Mouse (Mus musculus) ES-Bruce4 (cell line): ENCODE results near the gene Spp1. TPM values are rescaled to one million over a fixed set of nuclear protein-coding genes. Genes with fewer than 3 reads are reported as not detected.

Source experiments
- H3K27ac ChIP-seq: 2 replicates; pipeline ENCODE4 v1.5.1; 2012; ENCODE audit warnings: low read length, inconsistent platforms; ENCODE audit not compliant: insufficient read depth
- H3K27me3 ChIP-seq: 2 replicates; pipeline ENCODE4 v1.6.1; 2012; ENCODE audit warnings: mild to moderate bottlenecking, low read length, inconsistent platforms; ENCODE audit not compliant: control insufficient read depth, poor library complexity, insufficient read depth, severe bottlenecking
- H3K36me3 ChIP-seq: 2 replicates; pipeline ENCODE4 v1.6.1; 2012; ENCODE audit warnings: inconsistent platforms, mild to moderate bottlenecking, low read length, moderate library complexity; ENCODE audit not compliant: control insufficient read depth, poor library complexity, insufficient read depth, severe bottlenecking
- H3K4me1 ChIP-seq: one replicate; pipeline ENCODE4 v1.8.1; 2011; ENCODE audit warnings: low read length; ENCODE audit not compliant: control insufficient read depth, insufficient read depth
- H3K4me3 ChIP-seq: 2 replicates; pipeline ENCODE4 v1.5.1; 2011; ENCODE audit warnings: low read depth, mild to moderate bottlenecking, low read length
- H3K9ac ChIP-seq: 2 replicates; pipeline ENCODE4 v1.6.1; 2012; ENCODE audit warnings: low read depth, mild to moderate bottlenecking, inconsistent platforms; ENCODE audit not compliant: poor library complexity, severe bottlenecking
- H3K9me3 ChIP-seq: replicated peaks from 2 replicates; pipeline ENCODE4 v1.6.1; 2012; ENCODE audit warnings: mild to moderate bottlenecking, low read length, inconsistent platforms; ENCODE audit not compliant: control insufficient read depth, poor library complexity, insufficient read depth, severe bottlenecking
- CTCF ChIP-seq: IDR thresholded peaks from one replicate; pipeline ENCODE4 v1.8.1; 2011; ENCODE audit warnings: low read depth, low read length
- EP300 ChIP-seq: IDR thresholded peaks from 2 replicates; pipeline ENCODE4 v1.6.1; 2011; ENCODE audit warnings: low read depth, low read length; ENCODE audit not compliant: insufficient read depth
- POLR2A ChIP-seq: IDR thresholded peaks from one replicate; pipeline ENCODE4 v1.8.1; 2011; ENCODE audit warnings: low read length; ENCODE audit not compliant: insufficient read depth
- polyA plus RNA-seq: library from polyadenylated mRNA; stranded (reverse); fragments of >200 nt; gene quantifications from 2 replicates; pipeline ENCODE4 v1.2.4, GENCODE M21; 2011; ENCODE audit warnings: low read depth; ENCODE audit not compliant: missing spikeins, insufficient read depth, insufficient read length

The Spp1 gene
- polyA plus RNA-seq, 1 experiment = 395 TPM

- Histone ChIP-seq H3K27ac (no peak overlapping the region), H3K4me1 (no peaks in the 10 kb centered on the region), H3K9me3 (no peaks in the 10 kb centered on the region), H3K4me3 (no peak overlapping the region), H3K27me3 (no peaks in the 10 kb centered on the region), H3K9ac (no peak overlapping the region), H3K36me3 (no peaks in the 10 kb centered on the region)
- TF ChIP-seq CTCF (no peak), EP300 (no peak), POLR2A (no peak)
Measured at GRCm38 (mm10) chr5:104398001-104398400, 36.9 kb upstream of the Spp1 start.

DNA sequence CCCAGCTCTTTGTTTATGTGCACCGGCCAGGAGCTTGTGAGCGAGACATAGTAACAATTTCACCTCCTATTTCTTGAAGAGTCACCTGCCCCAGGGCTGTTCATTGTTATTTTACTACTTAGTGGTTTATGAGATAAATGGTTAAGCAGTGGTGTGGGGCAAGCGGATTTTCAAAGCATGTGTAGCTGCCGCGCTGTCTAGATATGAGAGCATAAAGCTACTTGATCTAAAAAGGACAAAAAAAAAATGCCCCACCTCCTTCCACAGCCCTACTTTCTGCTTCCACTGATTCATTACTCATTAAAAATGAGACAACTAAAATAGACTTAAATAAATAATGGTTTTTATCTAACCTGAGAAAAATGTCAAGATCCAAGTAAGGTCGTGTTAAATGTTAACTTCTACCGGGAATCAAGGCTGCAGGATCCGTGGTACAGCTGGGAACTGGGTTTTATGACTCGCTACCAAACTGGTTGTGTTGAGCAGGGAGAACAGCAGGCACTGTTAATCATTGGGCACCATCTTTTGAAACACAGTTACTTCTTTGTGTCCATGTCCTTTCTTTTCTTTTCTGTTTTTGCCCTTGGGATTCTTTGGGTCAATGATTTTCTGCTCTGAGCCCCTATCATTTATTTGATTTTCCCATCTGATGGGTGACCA, 35.5 kb upstream of the Spp1 start:
- Histone ChIP-seq H3K36me3 (no peaks in the 10 kb centered on the region), H3K27ac (no peak overlapping the region), H3K4me1 (no peaks in the 10 kb centered on the region), H3K27me3 (no peaks in the 10 kb centered on the region), H3K4me3 (no peak overlapping the region), H3K9me3 (no peaks in the 10 kb centered on the region), H3K9ac (no peak overlapping the region)
- TF ChIP-seq CTCF (no peak), POLR2A (no peak), EP300 (no peak)

DNA sequence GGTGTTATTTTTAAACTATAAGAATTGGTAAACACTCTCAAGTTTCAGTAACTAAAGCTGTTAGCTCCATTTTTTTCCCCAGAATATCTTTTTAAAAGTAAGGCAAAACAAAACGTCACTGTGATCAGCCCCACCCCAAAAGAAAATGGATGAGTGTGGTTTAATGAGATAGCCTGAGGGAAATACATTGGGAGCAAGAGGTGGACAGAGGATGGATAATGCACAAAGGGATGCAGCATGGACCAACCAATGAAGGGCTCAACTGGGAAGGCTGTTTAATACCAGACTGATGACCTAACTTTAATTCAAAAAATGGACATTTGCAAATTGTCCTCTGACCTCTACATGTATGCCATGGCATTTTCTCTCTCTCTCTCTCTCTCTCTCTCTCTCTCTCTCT, 34.9 kb upstream of the Spp1 start:
- H3K9me3 ChIP-seq = no peaks in the 10 kb centered on the region
- no peak overlapping the region for H3K9ac ChIP-seq
- H3K27me3 ChIP-seq = no peaks in the 10 kb centered on the region
- TF ChIP-seq POLR2A = no peak
- TF ChIP-seq CTCF = no peak
- TF ChIP-seq EP300 = no peak
- no peaks in the 10 kb centered on the region for H3K36me3 ChIP-seq
- no peak overlapping the region for H3K4me3 ChIP-seq
- no peaks in the 10 kb centered on the region for H3K4me1 ChIP-seq
- H3K27ac ChIP-seq = no peak overlapping the region

GRCm38 (mm10) chr5:104402651-104403050, 32.3 kb upstream of the Spp1 start:
- H3K4me3 ChIP-seq = no peak overlapping the region
- H3K9ac ChIP-seq = no peak overlapping the region
- H3K27ac ChIP-seq = no peak overlapping the region
- H3K36me3 ChIP-seq = no peaks in the 10 kb centered on the region
- no peaks in the 10 kb centered on the region for H3K4me1 ChIP-seq
- no peaks in the 10 kb centered on the region for H3K9me3 ChIP-seq
- TF ChIP-seq POLR2A (no peak), EP300 (no peak), CTCF (no peak)
- no peaks in the 10 kb centered on the region for H3K27me3 ChIP-seq

DNA sequence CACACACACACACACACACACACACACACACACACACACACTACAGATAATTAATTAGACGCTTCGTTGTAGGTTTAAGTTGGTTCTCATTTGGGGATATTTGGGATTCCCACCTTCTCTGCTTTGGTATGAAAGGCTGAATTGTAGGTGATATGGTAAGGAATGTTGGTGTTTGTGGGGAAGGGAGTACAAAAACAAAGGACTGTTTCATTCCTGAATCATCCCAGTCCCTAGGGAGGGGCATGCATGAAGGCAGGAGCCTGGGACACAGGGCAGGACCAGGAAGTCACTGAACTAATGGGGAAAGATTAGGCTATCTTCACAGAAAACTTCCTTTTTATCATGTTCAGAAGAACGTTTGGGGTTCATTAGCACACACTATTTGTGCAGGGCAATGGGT, 31.6 kb upstream of the Spp1 start:
- Histone ChIP-seq H3K27me3 (no peaks in the 10 kb centered on the region), H3K4me1 (no peaks in the 10 kb centered on the region), H3K9ac (no peak overlapping the region), H3K36me3 (no peaks in the 10 kb centered on the region), H3K9me3 (no peaks in the 10 kb centered on the region), H3K27ac (no peak overlapping the region), H3K4me3 (no peak overlapping the region)
- TF ChIP-seq CTCF (no peak), EP300 (no peak), POLR2A (no peak)

DNA sequence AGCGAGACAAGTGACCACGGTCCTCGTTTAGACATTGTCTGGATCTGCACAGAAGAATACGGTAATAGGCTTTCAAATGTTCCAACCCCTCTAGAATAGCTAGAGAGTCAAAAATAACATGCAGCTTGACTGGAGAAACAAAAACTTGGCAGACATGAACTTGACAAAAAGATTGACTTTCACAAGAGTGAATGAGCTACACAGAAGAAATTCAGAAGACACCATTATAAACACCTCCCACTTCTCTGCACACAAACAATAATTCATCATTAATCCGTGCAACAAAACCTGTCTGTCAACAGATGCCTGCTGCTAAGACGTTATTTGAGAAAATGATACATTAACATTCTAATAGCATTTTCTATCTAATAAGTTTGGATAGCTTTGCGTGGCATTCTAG, 30.4 kb upstream of the Spp1 start:
- no peaks in the 10 kb centered on the region for H3K36me3 ChIP-seq
- H3K4me1 ChIP-seq = no peaks in the 10 kb centered on the region
- no peak for TF ChIP-seq CTCF
- TF ChIP-seq EP300 = no peak

More for the DNA sequence above, 30.4 kb upstream of the Spp1 start:
- Histone ChIP-seq H3K4me3 (no peak overlapping the region), H3K27me3 (no peaks in the 10 kb centered on the region), H3K9me3 (no peaks in the 10 kb centered on the region), H3K27ac (no peak overlapping the region), H3K9ac (no peak overlapping the region)
